ENCODE assay signal across 13 mouse cellular contexts in genomic region chr13:45620687-45621086, GRCm38 (mm10).
"Had no signal": no experiment of that assay in that cellular context is flagged by ENCODE, and none has a peak within 500 bp of the region (broad histone marks: within the 10 kb centered on the region; RNA-seq: fewer than 3 reads in every experiment).

No protein-coding gene starts in this region.

- DNase-seq: kidney, adult 2 months; kidney, postnatal 25 days; liver; liver, embryonic 13.5 days; liver, postnatal 0 days; lung, postnatal 14 days; thymus, postnatal 36 days had no signal

- ATAC-seq: liver, postnatal 0 days had no signal

- H3K4me1 ChIP-seq: limb, embryonic 12.5 days; lung, embryonic 15.5 days; neural tube, embryonic 12.5 days had no signal

- H3K27ac ChIP-seq: limb, embryonic 12.5 days; liver, embryonic 13.5 days; lung, embryonic 15.5 days; macrophage; neural tube, embryonic 12.5 days had no signal

- H3K9ac ChIP-seq: limb, embryonic 12.5 days; liver, embryonic 13.5 days; liver, postnatal 0 days; lung, embryonic 15.5 days; neural tube, embryonic 12.5 days had no signal

- H3K9me3 ChIP-seq: limb, embryonic 12.5 days; lung, embryonic 15.5 days; neural tube, embryonic 12.5 days had no signal

- H3K4me2 ChIP-seq: limb, embryonic 12.5 days; liver, embryonic 13.5 days; lung, embryonic 15.5 days; midbrain, embryonic 11.5 days; neural tube, embryonic 12.5 days had no signal

- H3K27me3 ChIP-seq: limb, embryonic 12.5 days; liver, embryonic 13.5 days; lung, embryonic 15.5 days; megakaryocyte, embryonic 14.5 days; neural tube, embryonic 12.5 days had no signal

- H3K4me3 ChIP-seq: limb, embryonic 12.5 days; liver, embryonic 13.5 days; lung, embryonic 15.5 days; megakaryocyte, embryonic 14.5 days; neural tube, embryonic 12.5 days had no signal

- H3K36me3 ChIP-seq: limb, embryonic 12.5 days; liver, embryonic 13.5 days; lung, embryonic 15.5 days; neural tube, embryonic 12.5 days had no signal
